Mouse (Mus musculus) thymus, adult 2 months (tissue): ENCODE measurements at regions not wholly inside any gene's neighbourhood (a gene's known extent, or its start where the extent isn't known, plus 50 kb on each side); places are given as distances from the start of the nearest gene placed in this dataset.

Source experiments
- DNase-seq: peaks from one replicate; pipeline ENCODE4 v3.0.0; 2021
- H3K27ac ChIP-seq: fragments of 200-500 bp; 2 replicates; pipeline ENCODE4 v1.5.1; 2012; ENCODE audit warnings: low read length, control low read depth; ENCODE audit not compliant: control insufficient read depth, insufficient read depth
- H3K27me3 ChIP-seq: fragments of 200-500 bp; 2 replicates; pipeline ENCODE4 v1.6.1; 2012; ENCODE audit warnings: mild to moderate bottlenecking, low read length, moderate library complexity, mixed read lengths; ENCODE audit not compliant: control insufficient read depth, insufficient read depth
- H3K36me3 ChIP-seq: fragments of 200-500 bp; 2 replicates; pipeline ENCODE4 v1.6.1; 2012; ENCODE audit warnings: mild to moderate bottlenecking, low read length, moderate library complexity; ENCODE audit not compliant: control insufficient read depth, insufficient read depth
- H3K4me1 ChIP-seq: fragments of 200-500 bp; replicated peaks from 2 replicates; pipeline ENCODE4 v1.6.1; 2012; ENCODE audit warnings: low read length; ENCODE audit not compliant: control insufficient read depth, insufficient read depth
- H3K4me3 ChIP-seq: fragments of 200-500 bp; 2 replicates; pipeline ENCODE4 v1.5.1; 2012; ENCODE audit warnings: mild to moderate bottlenecking, low read length, control low read depth, moderate library complexity; ENCODE audit not compliant: control insufficient read depth, insufficient read depth
- CTCF ChIP-seq: fragments of 200-500 bp; IDR thresholded peaks from 2 replicates; pipeline ENCODE4 v1.5.1; 2012; ENCODE audit warnings: mild to moderate bottlenecking, control low read depth, low read length, moderate library complexity, borderline replicate concordance; ENCODE audit not compliant: control insufficient read depth, poor library complexity, insufficient read depth; ENCODE audit errors: extremely low read depth
- POLR2A ChIP-seq: fragments of 200-500 bp; IDR thresholded peaks from 2 replicates; pipeline ENCODE4 v1.6.1; 2012; ENCODE audit warnings: mild to moderate bottlenecking, low read length, control low read depth, moderate library complexity; ENCODE audit not compliant: control insufficient read depth, poor library complexity, insufficient read depth; ENCODE audit errors: extremely low read depth
- WGBS: fragments of 180-500 bp; shearing (Covaris S2); methylation state at CpG from one replicate; pipeline ENCODE4 v1.1.7; 2018; 5-methylcytosine and 5-hydroxymethylcytosine counted together

GRCm38 (mm10) chr11:114128841-114129240, 62.0 kb upstream of the Sdk2 start:
- no peak overlapping the region for H3K27ac ChIP-seq
- H3K4me3 ChIP-seq = no peak overlapping the region
- DNase-seq = no peak
- H3K4me1 ChIP-seq = no peaks in the 10 kb centered on the region
- H3K36me3 ChIP-seq = no peaks in the 10 kb centered on the region
- 94% methylated on average over 8 of the region's 8 CpGs for WGBS
- H3K27me3 ChIP-seq = no peaks in the 10 kb centered on the region
- TF ChIP-seq POLR2A (no peak), CTCF (no peak)

- no peak overlapping the region for H3K4me3 ChIP-seq
- H3K27me3 ChIP-seq = no peaks in the 10 kb centered on the region
- TF ChIP-seq CTCF (no peak), POLR2A (no peak)
- no peak overlapping the region for H3K27ac ChIP-seq
- H3K4me1 ChIP-seq = no peaks in the 10 kb centered on the region
- WGBS = 34% methylated on average over 8 of the region's 8 CpGs
- H3K36me3 ChIP-seq = no peaks in the 10 kb centered on the region
- DNase-seq = no peak
Measured at GRCm38 (mm10) chr11:114127426-114127825, 60.6 kb upstream of the Sdk2 start.

DNA sequence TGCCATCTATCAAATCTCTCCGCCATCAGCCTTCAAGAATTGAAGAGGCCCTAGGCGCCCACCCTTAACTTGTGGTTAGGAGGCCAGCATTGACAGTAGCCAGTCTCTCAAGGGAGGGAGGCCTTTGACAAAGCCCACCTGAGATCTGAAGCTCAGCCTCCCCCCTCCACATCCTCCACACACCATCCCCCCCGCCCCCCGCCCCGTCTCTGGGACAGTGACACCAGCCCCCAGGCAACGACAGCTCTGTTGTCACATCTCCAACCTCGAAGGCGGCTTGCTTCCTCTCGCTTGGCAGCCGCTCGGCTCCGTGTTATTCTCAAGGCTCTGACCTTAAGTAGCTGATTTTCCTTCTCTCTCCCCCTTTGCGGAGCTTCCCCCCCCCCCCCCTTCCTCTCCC, 55.3 kb upstream of the Sdk2 start:
- no peaks in the 10 kb centered on the region for H3K4me1 ChIP-seq
- 74% methylated on average over 12 of the region's 13 CpGs for WGBS
- no peaks in the 10 kb centered on the region for H3K27me3 ChIP-seq
- no peak overlapping the region for H3K27ac ChIP-seq
- H3K4me3 ChIP-seq = no peak overlapping the region
- no peaks in the 10 kb centered on the region for H3K36me3 ChIP-seq
- no peak for TF ChIP-seq POLR2A
- TF ChIP-seq CTCF = no peak
- DNase-seq = no peak

DNA sequence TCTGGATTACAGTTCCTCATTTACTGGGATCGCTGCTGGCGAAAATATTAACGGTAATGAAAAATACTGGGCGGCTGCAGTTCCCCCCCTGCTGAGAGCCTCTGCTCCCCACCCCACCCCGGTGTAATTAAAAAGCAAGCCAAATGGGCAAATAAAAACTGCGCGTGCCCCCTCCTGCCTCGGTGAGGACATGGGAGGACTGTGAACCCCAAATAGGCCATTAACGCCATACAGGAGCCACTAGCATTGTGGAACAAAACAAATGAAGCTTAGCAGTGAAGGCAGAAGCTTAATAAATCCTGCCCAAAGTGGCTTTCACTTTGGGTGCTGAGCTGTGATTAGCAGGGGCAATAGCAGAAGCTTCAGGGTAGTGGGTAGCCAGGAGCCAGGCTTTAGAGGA, 52.3 kb upstream of the Sdk2 start:
- no peak overlapping the region for H3K27ac ChIP-seq
- no peak for DNase-seq
- H3K4me3 ChIP-seq = no peak overlapping the region
- H3K4me1 ChIP-seq = no peaks in the 10 kb centered on the region
- no peak for TF ChIP-seq CTCF
- TF ChIP-seq POLR2A = no peak
- 79% methylated on average over 9 of the region's 9 CpGs for WGBS
- H3K36me3 ChIP-seq = no peaks in the 10 kb centered on the region
- H3K27me3 ChIP-seq = no peaks in the 10 kb centered on the region
